Mouse (Mus musculus) embryonic facial prominence, embryonic 10.5 days (tissue): ENCODE data around the gene Srd5a1. TPM values are rescaled to one million over a fixed set of nuclear protein-coding genes. Genes with fewer than 3 reads are reported as not detected.
A peak's percentile ranks its signal among the peaks of the same experiment; 100 is the strongest.

Source experiments
- DNase-seq: peaks from one replicate; pipeline ENCODE4 v3.0.0-alpha.2; 2017; ENCODE audit warnings: low spot score
- H3K27ac ChIP-seq: fragments of 300-500 bp; sonication (generic); replicated peaks from 2 replicates; pipeline ENCODE4 v1.5.1; 2016; ENCODE audit warnings: mild to moderate bottlenecking
- H3K27me3 ChIP-seq: fragments of 300-500 bp; sonication (generic); replicated peaks from 2 replicates; pipeline ENCODE4 v1.6.1; 2016; ENCODE audit warnings: low read depth, mild to moderate bottlenecking; ENCODE audit not compliant: poor library complexity, severe bottlenecking
- H3K36me3 ChIP-seq: fragments of 300-500 bp; sonication (generic); replicated peaks from 2 replicates; pipeline ENCODE4 v1.6.1; 2016; ENCODE audit warnings: mild to moderate bottlenecking, moderate library complexity
- H3K4me1 ChIP-seq: fragments of 300-500 bp; sonication (generic); 2 replicates; pipeline ENCODE4 v1.6.1; 2016
- H3K4me3 ChIP-seq: fragments of 300-500 bp; sonication (generic); 2 replicates; pipeline ENCODE4 v1.5.1; 2016; ENCODE audit warnings: mild to moderate bottlenecking, moderate library complexity
- H3K9me3 ChIP-seq: fragments of 300-500 bp; sonication (generic); 2 replicates; pipeline ENCODE4 v1.6.1; 2016; ENCODE audit warnings: mild to moderate bottlenecking
- WGBS: fragments of 180-500 bp; shearing (Covaris S2); methylation state at CpG from one replicate; pipeline ENCODE4 v1.1.7; 2016; 5-methylcytosine and 5-hydroxymethylcytosine counted together
- polyA plus RNA-seq: library from polyadenylated mRNA; unstranded; fragments of >200 nt; fragmentation: Nextera tagmentation; extraction: Ambion mirVana; gene quantifications from 2 replicates; pipeline ENCODE4 v1.2.1, GENCODE M21; 2016

The Srd5a1 gene
- polyA plus RNA-seq, 1 experiment from 2014 or later, result 29.0 TPM

DNA sequence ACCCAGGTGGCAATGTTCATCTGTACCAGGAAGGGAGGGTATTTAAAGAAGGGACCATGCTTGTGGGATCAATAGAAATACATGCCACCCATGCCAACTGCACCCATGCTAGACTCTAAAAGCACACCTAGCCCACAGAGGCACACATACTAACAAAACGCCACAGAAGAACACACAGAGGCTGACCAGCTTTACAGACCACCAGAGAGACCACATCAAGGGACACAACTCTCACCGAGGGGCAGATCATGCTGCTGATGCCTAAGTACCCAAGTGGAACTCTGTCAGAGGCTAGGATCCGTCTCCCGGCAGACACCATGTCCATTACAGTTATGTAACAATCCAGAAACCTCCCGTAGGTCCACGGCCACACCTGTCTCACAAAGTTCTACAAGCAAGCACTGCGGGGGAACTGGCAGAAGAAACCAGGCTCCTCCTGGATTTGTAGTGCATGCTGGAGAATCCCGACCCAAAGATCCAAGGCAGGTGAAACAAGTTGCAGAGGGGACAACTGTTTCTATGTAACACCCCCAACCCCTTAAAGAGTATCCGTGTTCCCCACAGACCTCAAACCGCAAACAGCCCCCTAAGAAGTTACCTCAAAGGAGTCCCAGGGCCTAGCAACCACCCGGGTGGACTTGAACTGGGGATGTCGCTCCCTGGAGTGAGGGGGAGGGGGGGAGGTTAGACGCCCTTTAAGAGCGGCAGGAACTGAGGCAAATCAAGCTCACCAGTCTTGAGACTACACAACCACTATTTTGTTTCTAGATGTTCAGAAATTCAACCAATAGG is 78.9 kb downstream of the Srd5a1 start:
- H3K4me1 ChIP-seq, result peaks cover 59% of the 10 kb centered on the region

GRCm38 (mm10) chr13:69531431-69531830 is 79.8 kb downstream of the Srd5a1 start:
- Histone ChIP-seq H3K4me3 (peak overlapping the region; percentile 84), H3K27ac (no peak overlapping the region; the same call in 1 of the 2 replicates), H3K4me1 (peaks cover 66% of the 10 kb centered on the region), H3K36me3 (peaks cover 36% of the 10 kb centered on the region), H3K27me3 (no peaks in the 10 kb centered on the region), H3K9me3 (no peaks in the 10 kb centered on the region)
- WGBS, result 57% methylated on average over 6 of the region's 6 CpGs
- no peak for DNase-seq

More for the DNA sequence above, 78.9 kb downstream of the Srd5a1 start:
- no peak for DNase-seq
- Histone ChIP-seq H3K27ac (no peak overlapping the region), H3K4me3 (peak overlapping the region; percentile 84), H3K9me3 (no peaks in the 10 kb centered on the region), H3K27me3 (no peaks in the 10 kb centered on the region), H3K36me3 (peaks cover 36% of the 10 kb centered on the region)
- WGBS, result 33% methylated on average over 14 of the region's 14 CpGs

DNA sequence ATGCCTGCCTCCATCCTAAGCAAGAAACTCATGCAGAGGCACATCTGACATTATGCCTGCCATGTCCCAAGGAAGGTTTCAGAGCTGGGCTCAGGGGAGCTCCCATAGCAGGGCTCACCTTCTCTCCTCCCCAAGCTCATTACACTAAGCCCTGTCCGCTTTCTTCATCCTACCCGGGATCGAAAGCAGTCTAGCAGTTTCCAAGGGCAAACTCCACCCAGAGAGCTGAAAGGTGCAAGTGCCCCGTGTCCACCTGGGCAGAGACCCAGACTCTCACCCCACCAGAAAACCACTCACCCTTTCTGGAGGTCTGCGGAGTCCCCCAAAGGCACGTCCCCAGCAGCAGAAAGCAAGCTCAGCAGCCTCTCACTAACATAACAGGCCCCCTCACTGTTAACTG is 80.3 kb downstream of the Srd5a1 start:
- Histone ChIP-seq H3K27ac (no peak overlapping the region; the same call in 1 of the 2 replicates), H3K4me1 (peaks cover 66% of the 10 kb centered on the region)
- no peak for DNase-seq

GRCm38 (mm10) chr13:69530156-69530555 is 81.1 kb downstream of the Srd5a1 start:
- peaks cover 64% of the 10 kb centered on the region for H3K4me1 ChIP-seq
- peaks cover 36% of the 10 kb centered on the region for H3K36me3 ChIP-seq
- H3K9me3 ChIP-seq, result no peaks in the 10 kb centered on the region
- WGBS, result 83% methylated on average over 3 of the region's 3 CpGs
- DNase-seq, result no peak
- no peak overlapping the region for H3K27ac ChIP-seq
- no peaks in the 10 kb centered on the region for H3K27me3 ChIP-seq
- peak overlapping the region; percentile 84; the same call in 1 of the 2 replicates for H3K4me3 ChIP-seq

More for the DNA sequence above, 80.3 kb downstream of the Srd5a1 start:
- no peaks in the 10 kb centered on the region for H3K9me3 ChIP-seq
- H3K27me3 ChIP-seq, result no peaks in the 10 kb centered on the region
- peaks cover 36% of the 10 kb centered on the region for H3K36me3 ChIP-seq
- 88% methylated on average over 6 of the region's 6 CpGs for WGBS
- H3K4me3 ChIP-seq, result peak overlapping the region; percentile 84

GRCm38 (mm10) chr13:69528531-69528930 is 82.7 kb downstream of the Srd5a1 start:
- WGBS, result 86% methylated on average over 7 of the region's 7 CpGs
- no peaks in the 10 kb centered on the region for H3K27me3 ChIP-seq
- peaks cover 80% of the 10 kb centered on the region for H3K4me1 ChIP-seq
- H3K4me3 ChIP-seq, result no peak overlapping the region
- peaks cover 36% of the 10 kb centered on the region for H3K36me3 ChIP-seq
- no peak overlapping the region for H3K27ac ChIP-seq
- no peak for DNase-seq
- H3K9me3 ChIP-seq, result no peaks in the 10 kb centered on the region

DNA sequence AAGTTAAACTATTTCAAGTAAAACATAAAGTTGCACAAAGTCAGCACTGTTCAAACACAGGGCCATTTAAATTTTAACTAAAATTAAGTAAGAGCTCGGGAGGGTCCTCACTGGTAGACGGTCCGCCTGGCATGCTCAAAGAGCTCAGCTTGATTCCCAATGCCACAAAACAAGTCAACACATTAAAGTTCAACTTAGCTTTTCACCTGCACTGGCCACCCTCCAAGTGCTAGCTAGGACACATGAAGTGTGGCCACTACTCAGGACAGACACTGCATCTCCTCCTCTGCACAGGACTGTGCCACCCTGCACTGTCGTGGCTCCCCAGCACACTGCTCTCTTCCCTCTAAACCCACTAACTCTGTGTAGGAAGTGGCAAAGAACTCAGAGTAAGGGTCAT is 85.4 kb downstream of the Srd5a1 start:
- WGBS, result 75% methylated on average over 4 of the region's 4 CpGs
- Histone ChIP-seq H3K27ac (no peak overlapping the region), H3K36me3 (peaks cover 29% of the 10 kb centered on the region), H3K4me1 (peaks cover 86% of the 10 kb centered on the region), H3K27me3 (no peaks in the 10 kb centered on the region), H3K9me3 (no peaks in the 10 kb centered on the region), H3K4me3 (no peak overlapping the region)
- no peak for DNase-seq

- Histone ChIP-seq H3K4me1 (peaks cover 74% of the 10 kb centered on the region), H3K27me3 (no peaks in the 10 kb centered on the region), H3K36me3 (peaks cover 12% of the 10 kb centered on the region), H3K9me3 (no peaks in the 10 kb centered on the region), H3K27ac (no peak overlapping the region), H3K4me3 (no peak overlapping the region)
- no peak for DNase-seq
- WGBS, result 70% methylated on average over 2 of the region's 2 CpGs
Observed at GRCm38 (mm10) chr13:69524158-69524530, 87.1 kb downstream of the Srd5a1 start.

Other genes starting within 250 kb of the Srd5a1 start
- 166 and 173 TPM in 2 replicates for gene Nsun2, start 77.7 kb downstream of the Srd5a1 start, polyA plus RNA-seq
- gene Tent4a, start 76.8 kb downstream of the Srd5a1 start, polyA plus RNA-seq, result 5.0 TPM in 2 replicates
- gene Ube2ql1, start 128.4 kb upstream of the Srd5a1 start, polyA plus RNA-seq, result 0.73 and 0.80 TPM in 2 replicates
- gene Med10, start 191.0 kb upstream of the Srd5a1 start, polyA plus RNA-seq, result 170 and 172 TPM in 2 replicates